Mouse (Mus musculus): ENCODE results near the gene Adra2a.

- no peak for TF ChIP-seq POLR2A (IDR thresholded peaks at IDR 0.05; ENCODE audit: extremely low read depth, insufficient read depth, low read length)
- no peak for TF ChIP-seq CTCF (IDR thresholded peaks at IDR 0.05; ENCODE audit: extremely low read depth, insufficient read depth, low read length)
Observed at GRCm38 (mm10) chr19:54046684-54047070, 2.7 kb downstream of the Adra2a start.
